Mouse (Mus musculus): ENCODE measurements at regions not wholly inside any gene's neighbourhood (a gene's known extent, or its start where the extent isn't known, plus 50 kb on each side); places are given as distances from the start of the nearest gene placed in this dataset.

GRCm38 (mm10) chr15:36914239-36915100, 93.1 kb downstream of the Zfp706 start:
- H3K4me1 ChIP-seq: no peaks in the 10 kb centered on the region
- H3K4me3 ChIP-seq: no peak overlapping the region
- no peak for ATAC-seq (ENCODE audit: insufficient number of reproducible peaks, insufficient read depth, low FRiP score, low TSS enrichment)
- no peak overlapping the region for H3K4me2 ChIP-seq (replicated peaks)
- H3K27ac ChIP-seq: no peak overlapping the region
- H3K27me3 ChIP-seq: no peaks in the 10 kb centered on the region
- H3K9ac ChIP-seq: no peak overlapping the region
- H3K36me3 ChIP-seq: no peaks in the 10 kb centered on the region
- H3K9me3 ChIP-seq: no peaks in the 10 kb centered on the region
- 83% methylated on average over 11 of the region's 11 CpGs for WGBS

- Histone ChIP-seq H3K4me2 (replicated peaks) (no peak overlapping the region), H3K9ac (no peak overlapping the region), H3K4me3 (no peak overlapping the region), H3K36me3 (no peaks in the 10 kb centered on the region), H3K9me3 (no peaks in the 10 kb centered on the region), H3K4me1 (no peaks in the 10 kb centered on the region), H3K27ac (no peak overlapping the region), H3K27me3 (no peaks in the 10 kb centered on the region)
- no peak for ATAC-seq (ENCODE audit: insufficient number of reproducible peaks, insufficient read depth, low FRiP score, low TSS enrichment)
- WGBS: 88% methylated on average over 7 of the region's 7 CpGs
Observed at GRCm38 (mm10) chr15:36913308-36913707, 94.3 kb downstream of the Zfp706 start.

- no peak overlapping the region for H3K4me2 ChIP-seq (replicated peaks)
- H3K9ac ChIP-seq: no peak overlapping the region
- H3K4me3 ChIP-seq: no peak overlapping the region
- WGBS: 37% methylated on average over 2 of the region's 2 CpGs
- H3K36me3 ChIP-seq: no peaks in the 10 kb centered on the region
- ATAC-seq (ENCODE audit: insufficient number of reproducible peaks, insufficient read depth, low FRiP score, low TSS enrichment): no peak
- no peaks in the 10 kb centered on the region for H3K27me3 ChIP-seq
- no peaks in the 10 kb centered on the region for H3K9me3 ChIP-seq
- no peak overlapping the region for H3K27ac ChIP-seq
- no peaks in the 10 kb centered on the region for H3K4me1 ChIP-seq
Observed at GRCm38 (mm10) chr15:36910272-36910671, 97.3 kb downstream of the Zfp706 start.

- H3K36me3 ChIP-seq: no peaks in the 10 kb centered on the region
- no peak overlapping the region for H3K4me3 ChIP-seq
- H3K9me3 ChIP-seq: no peaks in the 10 kb centered on the region
- no peak overlapping the region for H3K27ac ChIP-seq
- no peaks in the 10 kb centered on the region for H3K27me3 ChIP-seq
- no peaks in the 10 kb centered on the region for H3K4me1 ChIP-seq
- ATAC-seq (ENCODE audit: insufficient number of reproducible peaks, insufficient read depth, low FRiP score, low TSS enrichment): no peak
- H3K4me2 ChIP-seq (replicated peaks): no peak overlapping the region
- no peak overlapping the region for H3K9ac ChIP-seq
- 84% methylated on average over 3 of the region's 3 CpGs for WGBS
Observed at GRCm38 (mm10) chr15:36909494-36909893, 98.1 kb downstream of the Zfp706 start.

DNA sequence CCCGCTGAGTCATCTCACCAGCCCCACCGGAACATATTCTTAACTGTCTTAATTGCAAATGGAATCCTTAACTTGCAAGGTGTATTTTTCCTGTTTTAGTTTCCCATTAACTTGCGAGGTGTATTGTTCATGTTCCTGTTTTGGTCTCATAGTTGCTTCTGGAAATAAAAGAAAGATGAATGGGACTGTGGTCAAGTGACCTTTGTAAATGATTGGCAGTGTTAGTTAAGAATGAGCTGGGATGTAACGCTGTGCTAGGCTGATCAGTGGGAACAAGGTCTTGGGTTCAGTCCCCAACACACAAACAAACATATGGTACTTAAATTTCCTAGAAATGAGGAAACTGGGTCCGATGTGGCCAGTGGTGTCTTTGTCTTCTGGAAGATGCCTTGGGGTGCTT, 100.8 kb downstream of the Zfp706 start:
- Histone ChIP-seq H3K4me3 (no peak overlapping the region), H3K36me3 (no peaks in the 10 kb centered on the region), H3K27me3 (no peaks in the 10 kb centered on the region), H3K9me3 (no peaks in the 10 kb centered on the region), H3K4me1 (peaks cover 5% of the 10 kb centered on the region), H3K27ac (no peak overlapping the region), H3K9ac (no peak overlapping the region), H3K4me2 (replicated peaks) (no peak overlapping the region)
- 85% methylated on average over 5 of the region's 5 CpGs for WGBS
- ATAC-seq (ENCODE audit: insufficient number of reproducible peaks, insufficient read depth, low FRiP score, low TSS enrichment): no peak

- Histone ChIP-seq H3K27ac (no peak overlapping the region), H3K4me1 (peaks cover 12% of the 10 kb centered on the region), H3K9me3 (no peaks in the 10 kb centered on the region), H3K9ac (no peak overlapping the region), H3K4me3 (no peak overlapping the region), H3K36me3 (no peaks in the 10 kb centered on the region), H3K4me2 (replicated peaks) (no peak overlapping the region), H3K27me3 (no peaks in the 10 kb centered on the region)
- 72% methylated on average over 3 of the region's 3 CpGs for WGBS
- no peak for ATAC-seq (ENCODE audit: insufficient number of reproducible peaks, insufficient read depth, low FRiP score, low TSS enrichment)
Observed at GRCm38 (mm10) chr15:36906052-36906451, 101.5 kb downstream of the Zfp706 start.

DNA sequence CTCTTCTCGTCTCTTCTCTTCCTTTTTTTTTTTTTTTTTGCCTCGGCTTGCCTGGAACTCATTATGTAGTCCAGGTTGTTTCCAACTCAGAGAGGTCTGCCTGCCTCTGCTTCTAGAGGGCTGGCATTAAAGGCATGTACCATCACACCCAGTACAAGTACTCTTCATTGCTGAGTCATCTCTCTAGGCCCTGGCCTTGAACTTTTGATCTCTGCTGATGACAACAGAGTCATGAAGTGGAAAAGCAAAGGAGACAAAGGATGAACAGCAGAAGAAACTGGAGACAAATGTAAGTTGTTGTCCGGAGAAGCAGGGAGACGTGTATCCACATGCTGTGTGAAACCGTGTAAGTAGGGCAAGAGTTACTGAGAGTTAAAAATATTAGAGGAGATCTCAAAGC, 103.7 kb downstream of the Zfp706 start:
- no peaks in the 10 kb centered on the region for H3K9me3 ChIP-seq
- no peak overlapping the region for H3K4me3 ChIP-seq
- H3K36me3 ChIP-seq: no peaks in the 10 kb centered on the region
- ATAC-seq (ENCODE audit: insufficient number of reproducible peaks, insufficient read depth, low FRiP score, low TSS enrichment): no peak
- H3K4me2 ChIP-seq (replicated peaks): no peak overlapping the region
- WGBS: 70% methylated on average over 5 of the region's 5 CpGs
- H3K9ac ChIP-seq: no peak overlapping the region
- H3K4me1 ChIP-seq: peaks cover 24% of the 10 kb centered on the region
- no peak overlapping the region for H3K27ac ChIP-seq
- no peaks in the 10 kb centered on the region for H3K27me3 ChIP-seq

GRCm38 (mm10) chr15:36903309-36903708, 104.3 kb downstream of the Zfp706 start:
- no peak overlapping the region for H3K27ac ChIP-seq
- no peak overlapping the region for H3K4me3 ChIP-seq
- no peaks in the 10 kb centered on the region for H3K9me3 ChIP-seq
- H3K4me1 ChIP-seq: peaks cover 24% of the 10 kb centered on the region
- no peak overlapping the region for H3K9ac ChIP-seq
- H3K4me2 ChIP-seq (replicated peaks): no peak overlapping the region
- no peak for ATAC-seq (ENCODE audit: insufficient number of reproducible peaks, insufficient read depth, low FRiP score, low TSS enrichment)
- WGBS: 44% methylated on average over 4 of the region's 4 CpGs
- H3K36me3 ChIP-seq: no peaks in the 10 kb centered on the region
- no peaks in the 10 kb centered on the region for H3K27me3 ChIP-seq

DNA sequence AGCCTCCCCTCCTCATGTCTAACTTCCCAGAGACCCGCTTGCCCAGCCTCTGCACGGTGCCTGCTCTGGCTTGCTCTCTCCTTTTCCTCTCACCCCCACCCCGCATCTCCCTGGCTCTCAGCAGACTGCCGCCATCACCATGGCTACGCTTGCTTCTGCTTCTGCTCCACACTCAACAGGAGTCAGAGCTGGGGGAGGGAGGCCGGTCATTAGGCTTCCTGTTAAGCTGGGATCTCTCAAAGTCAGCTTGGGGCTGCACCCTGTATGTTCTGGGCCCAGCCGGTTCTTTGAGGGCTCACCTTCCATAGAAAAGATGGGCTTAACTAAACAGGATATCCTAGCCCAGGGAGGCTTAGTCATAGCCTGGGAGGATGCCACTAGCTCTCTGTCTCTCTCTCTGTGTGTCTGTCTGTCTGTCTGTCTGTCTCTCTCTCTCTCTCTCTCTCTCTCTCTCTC, 105.7 kb downstream of the Zfp706 start:
- H3K4me1 ChIP-seq: peaks cover 24% of the 10 kb centered on the region
- no peaks in the 10 kb centered on the region for H3K9me3 ChIP-seq
- peak; percentile 80 for ATAC-seq (ENCODE audit: insufficient number of reproducible peaks, insufficient read depth, low FRiP score, low TSS enrichment)
- H3K4me3 ChIP-seq: no peak overlapping the region
- no peaks in the 10 kb centered on the region for H3K27me3 ChIP-seq
- peak overlapping the region; percentile 13; the same call in 1 of the 2 replicates for H3K4me2 ChIP-seq (replicated peaks)
- no peaks in the 10 kb centered on the region for H3K36me3 ChIP-seq
- H3K27ac ChIP-seq: no peak overlapping the region
- WGBS: 7% methylated on average over 7 of the region's 7 CpGs
- no peak overlapping the region for H3K9ac ChIP-seq

- Histone ChIP-seq H3K9me3 (no peaks in the 10 kb centered on the region), H3K27ac (no peak overlapping the region), H3K36me3 (no peaks in the 10 kb centered on the region), H3K4me2 (replicated peaks) (peak overlapping the region; percentile 13; the same call in 1 of the 2 replicates), H3K4me3 (no peak overlapping the region), H3K9ac (no peak overlapping the region), H3K4me1 (peaks cover 24% of the 10 kb centered on the region), H3K27me3 (no peaks in the 10 kb centered on the region)
- WGBS: 60% methylated on average over 5 of the region's 5 CpGs
- ATAC-seq (ENCODE audit: insufficient number of reproducible peaks, insufficient read depth, low FRiP score, low TSS enrichment): no peak
Observed at GRCm38 (mm10) chr15:36901350-36901749, 106.2 kb downstream of the Zfp706 start.

DNA sequence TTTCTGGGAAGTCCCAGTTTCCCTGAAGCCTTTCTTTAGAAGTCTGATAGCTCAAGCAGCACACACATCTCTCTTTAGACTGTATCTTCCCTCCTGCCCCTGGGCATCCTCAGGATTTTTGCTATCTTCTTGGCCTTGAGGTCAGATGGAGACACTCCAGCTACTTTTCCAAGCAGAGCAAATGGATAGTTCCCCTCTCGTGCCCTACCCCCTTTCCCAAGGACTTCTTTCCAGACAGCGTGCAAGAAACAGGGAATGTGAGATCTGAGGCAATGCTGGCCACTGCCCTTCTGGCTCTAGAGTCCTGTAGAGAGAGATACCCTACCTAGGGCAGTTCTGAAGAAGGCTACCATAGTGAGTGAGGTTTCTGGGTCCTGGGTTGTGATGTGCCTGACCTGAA, 106.6 kb downstream of the Zfp706 start:
- Histone ChIP-seq H3K4me1 (peaks cover 24% of the 10 kb centered on the region), H3K4me3 (no peak overlapping the region), H3K36me3 (no peaks in the 10 kb centered on the region), H3K27me3 (no peaks in the 10 kb centered on the region), H3K9ac (no peak overlapping the region), H3K27ac (no peak overlapping the region), H3K9me3 (no peaks in the 10 kb centered on the region), H3K4me2 (replicated peaks) (no peak overlapping the region)
- 45% methylated on average over 2 of the region's 2 CpGs for WGBS
- 0 out of 2 replicates have a peak, but pooled peaks have one; percentile 29 for ATAC-seq (ENCODE audit: insufficient number of reproducible peaks, insufficient read depth, low FRiP score, low TSS enrichment)

DNA sequence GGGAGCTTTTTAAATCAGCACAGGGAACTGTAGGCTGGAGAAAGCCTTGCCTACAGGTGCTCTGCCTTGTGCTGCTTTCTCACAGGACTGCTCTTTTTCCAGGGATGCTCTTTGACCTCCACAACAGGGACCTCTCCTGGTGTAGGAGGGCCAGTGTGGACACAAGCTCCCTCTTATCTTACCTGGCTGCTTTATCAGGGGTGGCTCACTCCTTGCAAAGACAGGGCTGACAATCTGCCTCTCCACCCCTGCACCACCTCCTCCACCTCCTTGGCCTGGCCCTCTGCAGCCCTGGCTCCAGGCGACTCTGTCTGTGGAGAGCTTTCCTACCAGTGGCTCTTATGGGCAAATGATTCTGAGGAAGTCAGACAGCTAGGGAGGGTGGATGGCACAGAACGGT, 107.7 kb downstream of the Zfp706 start:
- H3K36me3 ChIP-seq: no peaks in the 10 kb centered on the region
- ATAC-seq (ENCODE audit: insufficient number of reproducible peaks, insufficient read depth, low FRiP score, low TSS enrichment): no peak
- H3K27me3 ChIP-seq: no peaks in the 10 kb centered on the region
- H3K4me3 ChIP-seq: no peak overlapping the region
- H3K9me3 ChIP-seq: no peaks in the 10 kb centered on the region
- no peak overlapping the region for H3K9ac ChIP-seq
- H3K4me1 ChIP-seq: peaks cover 24% of the 10 kb centered on the region
- H3K27ac ChIP-seq: no peak overlapping the region
- 64% methylated on average over 2 of the region's 2 CpGs for WGBS
- no peak overlapping the region for H3K4me2 ChIP-seq (replicated peaks)
